Mouse (Mus musculus) hindbrain, embryonic 15.5 days (tissue): Measurements from ENCODE around the gene 4930404N11Rik. TPM values are rescaled to one million over a fixed set of nuclear protein-coding genes. Genes with fewer than 3 reads are reported as not detected.

Source experiments
- ATAC-seq: fragments of 200-750 bp; cut with Nextera tagmentation; 2 replicates; pipeline ENCODE4 v1.8.0; 2017; ENCODE audit warnings: low read depth, moderate number of reproducible peaks, moderate TSS enrichment; ENCODE audit not compliant: low FRiP score
- H3K27ac ChIP-seq: fragments of 300-500 bp; sonication (generic); replicated peaks from 2 replicates; pipeline ENCODE4 v1.5.1; 2015; ENCODE audit warnings: mild to moderate bottlenecking, inconsistent platforms
- H3K27me3 ChIP-seq: fragments of 300-500 bp; sonication (generic); 2 replicates; pipeline ENCODE4 v1.6.1; 2015; ENCODE audit warnings: control low read depth, inconsistent platforms
- H3K36me3 ChIP-seq: fragments of 300-500 bp; sonication (generic); 2 replicates; pipeline ENCODE4 v1.6.1; 2015; ENCODE audit warnings: control low read depth, inconsistent platforms
- H3K4me1 ChIP-seq: fragments of 300-500 bp; sonication (generic); replicated peaks from 2 replicates; pipeline ENCODE4 v1.6.1; 2015; ENCODE audit warnings: control low read depth, inconsistent platforms
- H3K4me2 ChIP-seq: fragments of 300-500 bp; sonication (generic); 2 replicates; pipeline ENCODE4 v1.6.1; 2015; ENCODE audit warnings: moderate library complexity, mild to moderate bottlenecking, inconsistent platforms
- H3K4me3 ChIP-seq: fragments of 300-500 bp; sonication (generic); 2 replicates; pipeline ENCODE4 v1.5.1; 2015; ENCODE audit warnings: mild to moderate bottlenecking, inconsistent platforms
- H3K9ac ChIP-seq: fragments of 300-500 bp; sonication (generic); 2 replicates; pipeline ENCODE4 v1.6.1; 2015; ENCODE audit warnings: inconsistent platforms
- H3K9me3 ChIP-seq: fragments of 300-500 bp; sonication (generic); 2 replicates; pipeline ENCODE4 v1.6.1; 2016; ENCODE audit warnings: control low read depth, inconsistent platforms
- WGBS: fragments of 180-500 bp; shearing (Covaris S2); methylation state at CpG from one replicate; pipeline ENCODE4 v1.1.7; 2015; 5-methylcytosine and 5-hydroxymethylcytosine counted together
- polyA plus RNA-seq: library from polyadenylated mRNA; unstranded; fragments of >200 nt; fragmentation: Nextera tagmentation; extraction: Ambion mirVana; gene quantifications from 2 replicates; pipeline ENCODE4 v1.2.1, GENCODE M21; 2015

The 4930404N11Rik gene
- polyA plus RNA-seq, 1 experiment from 2014 or later = 1.1 TPM

DNA sequence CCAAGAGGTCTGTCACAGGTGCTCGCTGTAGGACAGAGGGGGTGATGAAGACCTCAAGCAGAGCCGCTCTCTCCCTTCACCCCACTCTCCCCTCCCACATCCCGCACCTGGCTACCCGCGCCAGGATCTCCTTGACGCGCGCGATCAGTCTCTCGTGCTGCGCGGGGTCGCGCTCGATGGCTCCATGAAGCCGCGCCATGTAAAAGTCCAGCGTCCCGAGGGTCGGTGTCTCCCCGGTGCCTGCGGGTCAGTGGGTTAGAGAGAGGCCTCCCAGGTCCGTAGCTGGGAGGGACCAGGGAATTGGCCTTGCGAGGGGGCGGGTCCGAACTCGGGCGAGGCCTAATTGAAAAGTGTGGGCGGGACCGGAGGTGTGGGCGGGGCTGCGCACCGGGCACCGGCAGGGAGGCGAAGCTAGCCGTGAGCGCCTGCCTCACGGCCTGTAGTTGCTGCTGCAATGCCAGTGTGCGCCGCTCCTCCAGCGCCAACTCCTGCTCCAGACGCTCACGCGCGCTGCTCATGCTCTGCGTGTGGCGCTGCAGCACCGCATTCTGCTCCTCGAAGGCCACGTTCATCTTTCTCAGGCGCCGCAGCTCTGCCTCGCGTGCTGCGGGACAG, 19.1 kb downstream of the 4930404N11Rik start:
- no peaks in the 10 kb centered on the region for H3K36me3 ChIP-seq
- peaks cover 41% of the 10 kb centered on the region for H3K4me1 ChIP-seq
- peak overlapping the region; percentile 33 for H3K4me3 ChIP-seq
- H3K9me3 ChIP-seq = no peaks in the 10 kb centered on the region
- H3K27ac ChIP-seq = peak overlapping the region; percentile 54
- peak overlapping the region; percentile 45 for H3K9ac ChIP-seq
- H3K4me2 ChIP-seq = peak overlapping the region; percentile 56
- WGBS = 12% methylated on average over 53 of the region's 55 CpGs
- H3K27me3 ChIP-seq = peaks cover 42% of the 10 kb centered on the region
- ATAC-seq = peak; percentile 13; the same call in 1 of the 2 replicates

GRCm38 (mm10) chr10:81345162-81345534, 20.5 kb downstream of the 4930404N11Rik start:
- ATAC-seq = no peak
- Histone ChIP-seq H3K4me1 (peaks cover 35% of the 10 kb centered on the region), H3K9ac (no peak overlapping the region), H3K4me3 (no peak overlapping the region), H3K27me3 (peaks cover 49% of the 10 kb centered on the region), H3K4me2 (no peak overlapping the region), H3K36me3 (no peaks in the 10 kb centered on the region), H3K27ac (no peak overlapping the region), H3K9me3 (no peaks in the 10 kb centered on the region)
- WGBS = 84% methylated on average over 4 of the region's 4 CpGs

- H3K9me3 ChIP-seq = no peaks in the 10 kb centered on the region
- no peak overlapping the region for H3K27ac ChIP-seq
- no peak overlapping the region for H3K9ac ChIP-seq
- no peak for ATAC-seq
- WGBS = 59% methylated on average over 8 of the region's 8 CpGs
- H3K4me3 ChIP-seq = no peak overlapping the region
- H3K4me1 ChIP-seq = peaks cover 29% of the 10 kb centered on the region
- peaks cover 49% of the 10 kb centered on the region for H3K27me3 ChIP-seq
- no peaks in the 10 kb centered on the region for H3K36me3 ChIP-seq
- H3K4me2 ChIP-seq = no peak overlapping the region
These were observed 21.0 kb downstream of the 4930404N11Rik start for GRCm38 (mm10) chr10:81344421-81345161.

DNA sequence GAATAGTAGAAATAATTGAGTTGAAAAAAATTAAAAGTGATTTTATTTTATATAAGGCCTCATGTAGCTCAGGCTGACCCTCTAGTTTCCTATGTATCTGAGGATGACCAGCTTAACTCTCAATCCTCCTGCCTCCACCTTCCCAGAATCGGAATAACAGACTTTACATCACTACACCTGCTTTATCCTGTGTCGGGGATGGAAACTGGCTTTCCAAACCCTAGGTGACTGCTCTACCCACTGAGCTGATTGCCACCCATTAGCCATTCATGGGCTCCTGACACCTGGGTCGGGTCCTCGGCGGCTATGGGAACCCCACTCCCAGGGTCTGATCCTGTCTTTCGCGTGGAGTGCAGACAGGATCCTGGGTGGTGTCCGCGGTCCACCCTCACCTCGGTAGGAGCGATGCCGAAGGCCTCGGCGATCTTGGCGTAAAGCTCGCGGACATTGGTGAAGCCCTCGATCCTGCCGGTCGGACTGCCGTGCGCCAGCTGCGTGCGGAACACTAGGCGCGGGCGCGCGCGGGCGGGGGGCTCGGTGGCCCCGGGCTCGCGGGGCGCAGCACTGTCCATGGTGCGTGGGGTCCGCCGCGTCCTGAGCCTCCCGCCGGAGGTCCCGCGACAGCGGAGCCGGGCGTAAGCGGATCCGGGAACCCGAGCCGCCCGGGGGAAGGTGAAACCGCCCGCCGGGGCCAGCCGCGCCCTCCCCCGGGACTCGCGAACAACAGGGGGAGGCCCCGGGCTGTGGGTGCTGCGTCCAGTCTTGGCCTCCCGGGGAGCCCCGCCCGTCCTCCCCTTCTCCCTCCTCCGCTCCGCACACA, 22.7 kb downstream of the 4930404N11Rik start, which contains the start of gene Gipc3:
TSS of gene Gipc3 (minus strand) at position 581 of the 820 bp plus-strand sequence.
- H3K4me2 ChIP-seq = peak within 1 kb of the TSS; percentile 85
- no peaks in the 10 kb centered on the region for H3K9me3 ChIP-seq
- no peak within 1 kb of the TSS for H3K27ac ChIP-seq
- no peaks in the 10 kb centered on the region for H3K36me3 ChIP-seq
- H3K4me1 ChIP-seq = peaks cover 20% of the 10 kb centered on the region
- WGBS = 7% methylated on average over 62 of the region's 67 CpGs
- H3K4me3 ChIP-seq = peak within 1 kb of the TSS; percentile 38
- H3K9ac ChIP-seq = peak within 1 kb of the TSS; percentile 41
- peaks cover 48% of the 10 kb centered on the region for H3K27me3 ChIP-seq
- no peak for ATAC-seq

DNA sequence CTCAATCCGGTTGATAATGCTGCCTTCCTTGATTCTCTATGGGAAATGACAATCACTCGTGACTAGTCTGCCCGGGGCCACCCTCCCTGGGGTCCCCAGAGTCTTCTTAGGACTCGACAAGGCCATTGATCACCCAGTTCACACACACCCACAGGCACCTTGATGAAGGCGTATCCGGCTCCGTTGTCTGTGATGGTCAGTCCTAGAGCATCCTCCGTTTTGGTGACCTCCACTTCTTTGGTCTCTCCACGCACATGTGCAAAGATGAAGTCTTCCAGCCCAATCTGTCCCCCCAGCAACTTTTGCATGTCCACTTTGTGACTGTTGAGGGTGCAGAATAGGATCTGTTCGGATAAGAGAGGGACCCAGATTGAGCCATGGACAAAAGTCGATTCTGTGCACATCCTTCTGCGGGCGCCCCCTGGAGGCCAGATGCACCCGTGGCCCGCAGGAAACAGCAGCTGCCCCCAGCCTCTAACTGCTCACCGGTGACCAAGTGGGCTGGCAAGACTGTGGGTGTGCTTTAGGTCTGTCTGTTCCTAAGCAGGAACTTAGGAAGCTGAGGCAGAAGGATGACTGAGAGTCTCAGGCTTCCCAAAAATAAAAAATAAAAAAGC, 24.2 kb downstream of the 4930404N11Rik start:
- Histone ChIP-seq H3K4me1 (peaks cover 11% of the 10 kb centered on the region), H3K27ac (no peak overlapping the region), H3K36me3 (no peaks in the 10 kb centered on the region), H3K4me2 (no peak overlapping the region), H3K9ac (no peak overlapping the region), H3K9me3 (no peaks in the 10 kb centered on the region), H3K4me3 (no peak overlapping the region), H3K27me3 (peaks cover 50% of the 10 kb centered on the region)
- ATAC-seq = no peak
- WGBS = 32% methylated on average over 16 of the region's 16 CpGs

DNA sequence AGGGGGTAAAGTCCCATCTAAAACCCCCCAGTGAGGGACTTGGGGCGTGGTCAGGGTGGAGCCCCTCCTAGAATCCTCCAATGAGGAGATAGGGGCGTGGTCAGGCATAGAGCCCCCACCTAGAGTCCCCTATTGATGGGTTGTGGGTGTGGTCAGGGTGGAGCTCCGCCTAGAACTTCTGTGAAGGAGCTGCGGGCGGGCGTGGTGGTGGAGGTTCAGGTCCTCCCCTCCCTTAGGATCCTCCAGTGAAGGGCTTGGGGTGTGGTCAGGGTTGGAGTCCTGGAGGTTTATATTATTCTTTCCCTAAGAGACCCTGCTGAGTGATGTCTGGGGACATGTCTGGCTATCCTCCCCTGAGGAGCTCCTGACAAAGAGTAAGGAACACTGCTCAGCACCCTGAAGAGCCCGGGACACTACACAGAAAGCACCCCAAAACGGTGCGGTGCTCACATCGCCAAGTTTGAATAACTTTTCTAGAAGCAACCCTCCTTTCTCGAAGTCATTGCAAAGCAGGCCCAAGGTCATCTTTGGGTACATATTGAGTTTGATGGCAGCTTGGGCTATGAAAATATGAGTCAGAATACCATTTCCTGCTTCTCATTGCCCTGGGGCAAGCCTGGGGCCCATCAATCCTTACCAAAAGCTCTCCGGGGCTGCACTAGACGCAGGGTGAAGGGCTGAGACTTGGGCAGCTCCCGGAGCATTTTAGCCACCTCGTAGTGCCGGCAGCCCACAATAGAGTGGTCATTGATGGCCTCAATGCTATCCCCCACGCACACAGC, 24.9 kb downstream of the 4930404N11Rik start:
- H3K4me1 ChIP-seq = peaks cover 9% of the 10 kb centered on the region
- no peak overlapping the region for H3K4me3 ChIP-seq
- H3K36me3 ChIP-seq = no peaks in the 10 kb centered on the region
- H3K9ac ChIP-seq = no peak overlapping the region
- H3K27ac ChIP-seq = no peak overlapping the region
- no peaks in the 10 kb centered on the region for H3K9me3 ChIP-seq
- H3K4me2 ChIP-seq = no peak overlapping the region
- no peak for ATAC-seq
- H3K27me3 ChIP-seq = peaks cover 50% of the 10 kb centered on the region
- 27% methylated on average over 17 of the region's 17 CpGs for WGBS

DNA sequence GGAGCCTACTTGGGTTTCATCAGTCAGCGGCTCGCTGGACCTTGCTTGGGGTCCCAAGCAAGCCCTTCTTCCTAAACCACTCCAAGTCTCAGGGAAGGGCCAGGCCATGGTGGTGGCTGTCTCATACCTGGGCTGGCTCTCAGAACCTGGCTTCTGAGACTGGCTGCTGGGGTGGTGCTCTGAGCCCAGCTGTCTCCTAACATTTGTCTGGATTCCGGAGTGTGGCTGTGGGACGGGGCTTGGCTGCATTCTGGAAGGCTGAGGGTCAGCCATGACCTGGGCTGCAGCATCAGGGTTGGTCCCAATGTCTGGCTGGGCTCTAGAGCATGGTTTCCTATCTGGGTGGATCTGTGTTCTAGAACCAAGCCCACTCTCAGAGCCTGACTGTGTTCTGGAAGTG, 29.1 kb downstream of the 4930404N11Rik start:
- 94% methylated on average over 4 of the region's 4 CpGs for WGBS
- H3K9ac ChIP-seq = no peak overlapping the region

DNA sequence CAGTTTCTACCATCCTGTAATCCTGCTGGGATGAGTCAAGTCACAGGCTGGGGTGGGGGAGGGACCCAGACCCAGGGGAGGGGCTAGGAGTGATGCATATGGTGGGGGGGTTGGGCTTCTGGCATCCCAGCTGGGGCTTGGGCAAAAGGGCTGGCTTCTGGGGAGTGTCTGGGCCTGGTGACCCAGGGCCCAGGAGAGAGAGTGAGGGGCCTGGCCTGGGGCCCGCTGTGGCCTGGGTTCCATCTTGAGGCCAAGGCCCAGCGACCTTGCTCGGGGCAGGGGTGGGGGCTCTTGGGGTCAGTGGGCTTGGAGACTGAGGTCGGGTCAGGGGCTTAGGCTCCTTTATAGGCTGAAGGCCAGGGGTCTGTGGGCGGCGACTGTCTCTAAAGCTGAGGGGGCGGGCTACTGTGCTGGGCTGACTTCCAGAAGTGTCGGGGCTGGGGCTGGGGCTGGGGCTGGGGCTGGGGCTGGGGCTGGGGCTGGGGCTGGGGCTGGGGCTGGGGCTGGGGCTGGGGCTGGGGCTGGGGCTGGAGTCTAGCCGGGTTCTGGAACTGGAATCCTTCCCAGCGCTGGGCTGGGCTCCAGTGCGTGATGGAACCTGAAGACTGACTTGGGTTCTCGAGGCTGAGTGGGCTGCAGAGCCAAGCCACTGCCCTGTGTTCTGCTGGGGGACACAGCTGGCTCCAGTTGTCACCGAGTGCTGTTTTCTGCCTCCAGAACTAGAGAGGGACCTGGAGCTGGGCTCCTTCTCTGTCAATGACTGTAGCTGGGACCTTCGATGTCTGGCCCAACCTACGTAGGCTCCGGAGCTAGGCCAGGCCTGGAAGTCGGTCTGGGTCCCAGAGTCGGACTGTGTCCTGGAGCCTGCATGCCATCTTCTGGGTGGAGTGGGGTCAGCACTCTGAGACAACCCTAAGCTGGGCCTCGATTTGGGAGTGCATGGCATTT, 29.9 kb downstream of the 4930404N11Rik start:
- no peak overlapping the region for H3K9ac ChIP-seq
- H3K4me3 ChIP-seq = no peak overlapping the region
- peaks cover 28% of the 10 kb centered on the region for H3K27me3 ChIP-seq
- WGBS = 38% methylated on average over 17 of the region's 19 CpGs
- H3K4me2 ChIP-seq = no peak overlapping the region
- no peak; the same call in 1 of the 2 replicates for ATAC-seq
- no peaks in the 10 kb centered on the region; the same call in 1 of the 2 replicates for H3K4me1 ChIP-seq
- H3K9me3 ChIP-seq = no peaks in the 10 kb centered on the region
- no peaks in the 10 kb centered on the region for H3K36me3 ChIP-seq
- no peak overlapping the region; the same call in 1 of the 2 replicates for H3K27ac ChIP-seq

More for the DNA sequence above, 29.1 kb downstream of the 4930404N11Rik start:
- H3K9me3 ChIP-seq = no peaks in the 10 kb centered on the region
- H3K4me2 ChIP-seq = no peak overlapping the region
- H3K27me3 ChIP-seq = peaks cover 35% of the 10 kb centered on the region
- H3K4me3 ChIP-seq = no peak overlapping the region
- no peak for ATAC-seq
- no peaks in the 10 kb centered on the region; the same call in 1 of the 2 replicates for H3K4me1 ChIP-seq
- H3K36me3 ChIP-seq = no peaks in the 10 kb centered on the region
- H3K27ac ChIP-seq = no peak overlapping the region

GRCm38 (mm10) chr10:81334324-81334723, 31.3 kb downstream of the 4930404N11Rik start:
- Histone ChIP-seq H3K9ac (no peak overlapping the region), H3K4me3 (no peak overlapping the region), H3K9me3 (no peaks in the 10 kb centered on the region), H3K4me1 (no peaks in the 10 kb centered on the region; the same call in 1 of the 2 replicates), H3K27me3 (peaks cover 28% of the 10 kb centered on the region), H3K4me2 (no peak overlapping the region), H3K27ac (no peak overlapping the region), H3K36me3 (no peaks in the 10 kb centered on the region)
- no peak for ATAC-seq
- whole genome bisulfite sequencing = 61% methylated on average over 11 of the region's 11 CpGs

DNA sequence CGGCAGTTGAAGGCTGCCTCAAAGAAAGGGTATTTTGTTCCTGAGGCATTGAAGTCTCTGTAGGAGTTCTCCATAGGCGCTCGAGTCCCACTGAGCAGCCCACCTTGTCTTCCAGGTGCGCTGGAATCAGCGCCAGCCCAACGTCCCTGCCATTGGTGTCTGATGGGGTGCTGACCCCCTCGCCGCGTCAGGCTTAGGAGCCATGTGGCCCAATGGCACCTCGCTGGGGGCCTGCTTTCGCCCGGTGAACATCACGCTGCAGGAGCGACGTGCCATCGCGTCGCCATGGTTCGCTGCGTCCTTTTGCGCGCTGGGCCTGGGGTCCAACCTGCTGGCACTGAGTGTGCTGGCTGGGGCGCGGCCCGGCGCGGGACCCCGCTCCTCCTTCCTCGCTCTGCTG, 33.3 kb downstream of the 4930404N11Rik start:
- 16% methylated on average over 29 of the region's 29 CpGs for WGBS
- Histone ChIP-seq H3K9ac (no peak overlapping the region), H3K27ac (no peak overlapping the region), H3K4me2 (0 out of 2 replicates have a peak overlapping the region, but pooled peaks have one; percentile 11), H3K4me3 (no peak overlapping the region), H3K9me3 (no peaks in the 10 kb centered on the region), H3K4me1 (no peaks in the 10 kb centered on the region; the same call in 1 of the 2 replicates), H3K36me3 (no peaks in the 10 kb centered on the region), H3K27me3 (peaks cover 21% of the 10 kb centered on the region)
- ATAC-seq = no peak
